Mouse (Mus musculus): ENCODE data around the gene Limk1. TPM values are rescaled to one million over a fixed set of nuclear protein-coding genes. Genes with fewer than 3 reads are reported as not detected.
"Not testable (repeated sequence)": the region's sequence is repeated elsewhere in the genome, so short reads cannot be mapped to it uniquely, and the experiment has no call there.

Limk1 gene
- polyA plus RNA-seq, 1 experiment from 2014 or later: 7.1 TPM

DNA sequence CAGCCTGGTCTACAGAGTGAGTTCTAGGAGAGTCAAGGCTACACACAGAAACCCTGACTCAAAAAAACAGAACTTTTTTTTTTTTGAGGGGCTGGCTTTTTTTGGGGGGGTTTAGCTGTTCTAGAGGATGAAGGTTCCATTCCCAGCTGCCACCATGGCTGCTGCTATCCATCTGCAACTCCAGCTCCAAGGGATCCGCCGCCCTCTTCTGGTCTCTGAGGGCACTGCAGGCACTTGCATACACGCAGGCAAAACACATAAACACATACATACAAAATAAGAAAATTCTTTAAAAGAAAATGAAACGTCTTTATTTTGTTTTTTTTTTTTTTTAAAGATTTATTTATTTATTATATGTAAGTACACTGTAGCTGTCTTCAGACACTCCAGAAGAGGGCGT is 37.5 kb downstream of the Limk1 start:
- no peaks in the 10 kb centered on the region for H3K36me3 ChIP-seq (ENCODE audit: control insufficient read depth, insufficient read depth, low read length)
- no peak overlapping the region for H3K4me2 ChIP-seq (replicated peaks; ENCODE audit: low read depth, low read length)
- H3K9ac ChIP-seq (replicated peaks; ENCODE audit: low read depth, low read length): no peak overlapping the region
- WGBS: 46% methylated on average over 4 of the region's 5 CpGs
- H3K27ac ChIP-seq (ENCODE audit: low read length): no peak overlapping the region
- no peaks in the 10 kb centered on the region for H3K27me3 ChIP-seq (ENCODE audit: control insufficient read depth, insufficient read depth, low read length)
- H3K4me1 ChIP-seq (ENCODE audit: control insufficient read depth, insufficient read depth, low read length): no peaks in the 10 kb centered on the region
- no peak for ATAC-seq (ENCODE audit: insufficient number of reproducible peaks, insufficient read depth, low FRiP score, low read depth)
- H3K4me3 ChIP-seq (ENCODE audit: low read depth, low read length): no peak overlapping the region
- no peaks in the 10 kb centered on the region for H3K9me3 ChIP-seq (ENCODE audit: control insufficient read depth, low read depth, low read length)

DNA sequence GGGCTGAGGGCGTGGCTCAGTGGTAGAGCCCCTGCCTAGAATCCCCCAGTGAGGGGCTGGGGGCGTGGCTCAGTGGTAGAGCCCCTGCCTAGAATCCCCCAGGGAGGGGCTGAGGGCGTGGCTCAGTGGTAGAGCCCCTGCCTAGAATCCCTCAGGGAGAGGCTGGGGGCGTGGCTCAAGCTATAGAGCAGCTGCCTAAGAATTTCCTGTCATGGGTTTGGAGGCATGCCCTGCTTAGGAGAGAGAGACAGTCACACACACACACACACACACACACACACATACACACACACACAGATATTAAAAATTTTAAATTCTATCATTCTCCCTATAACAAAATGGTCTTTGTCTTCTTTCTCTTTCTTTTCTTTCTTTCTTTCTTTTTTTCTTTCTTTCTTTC is 39.4 kb downstream of the Limk1 start:
- H3K9ac ChIP-seq (replicated peaks; ENCODE audit: low read depth, low read length); H3K36me3 ChIP-seq (ENCODE audit: control insufficient read depth, insufficient read depth, low read length): not testable (repeated sequence)
- WGBS: 80% methylated on average over 3 of the region's 4 CpGs

DNA sequence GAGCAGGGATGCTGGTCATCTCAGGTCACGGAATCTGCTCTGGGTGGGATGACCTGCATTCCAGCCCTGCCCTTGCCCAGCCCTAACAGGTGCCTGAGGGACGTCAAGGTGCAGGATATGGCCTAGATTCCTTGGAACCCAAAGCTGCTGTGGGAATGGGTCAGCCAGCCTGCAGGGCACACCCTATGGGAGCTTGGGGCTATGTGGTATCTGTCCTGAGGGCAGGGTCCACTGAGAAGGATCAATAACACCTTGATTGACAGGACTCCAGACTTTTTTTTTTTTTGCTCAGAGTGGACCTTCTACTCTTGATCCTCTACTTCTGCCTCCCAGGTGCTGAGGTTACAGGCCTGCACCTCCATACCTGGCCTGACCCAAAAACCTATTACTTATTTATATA is 41.0 kb downstream of the Limk1 start:
- H3K4me3 ChIP-seq (ENCODE audit: low read depth, low read length): no peak overlapping the region
- H3K9ac ChIP-seq (replicated peaks; ENCODE audit: low read depth, low read length): no peak overlapping the region
- WGBS: 52% methylated on average over 2 of the region's 2 CpGs
- H3K9me3 ChIP-seq (ENCODE audit: control insufficient read depth, low read depth, low read length): no peaks in the 10 kb centered on the region
- no peaks in the 10 kb centered on the region; the same call in 1 of the 2 replicates for H3K4me1 ChIP-seq (ENCODE audit: control insufficient read depth, insufficient read depth, low read length)
- H3K36me3 ChIP-seq (ENCODE audit: control insufficient read depth, insufficient read depth, low read length): no peaks in the 10 kb centered on the region
- no peak for ATAC-seq (ENCODE audit: insufficient number of reproducible peaks, insufficient read depth, low FRiP score, low read depth)
- no peaks in the 10 kb centered on the region for H3K27me3 ChIP-seq (ENCODE audit: control insufficient read depth, insufficient read depth, low read length)
- no peak overlapping the region for H3K4me2 ChIP-seq (replicated peaks; ENCODE audit: low read depth, low read length)
- H3K27ac ChIP-seq (ENCODE audit: low read length): no peak overlapping the region

More for the DNA sequence above, 39.4 kb downstream of the Limk1 start:
- not testable (repeated sequence) for ATAC-seq (ENCODE audit: insufficient number of reproducible peaks, insufficient read depth, low FRiP score, low read depth); H3K27ac ChIP-seq (ENCODE audit: low read length); H3K4me1 ChIP-seq (ENCODE audit: control insufficient read depth, insufficient read depth, low read length); H3K27me3 ChIP-seq (ENCODE audit: control insufficient read depth, insufficient read depth, low read length); H3K9me3 ChIP-seq (ENCODE audit: control insufficient read depth, low read depth, low read length); H3K4me2 ChIP-seq (replicated peaks; ENCODE audit: low read depth, low read length); H3K4me3 ChIP-seq (ENCODE audit: low read depth, low read length)

DNA sequence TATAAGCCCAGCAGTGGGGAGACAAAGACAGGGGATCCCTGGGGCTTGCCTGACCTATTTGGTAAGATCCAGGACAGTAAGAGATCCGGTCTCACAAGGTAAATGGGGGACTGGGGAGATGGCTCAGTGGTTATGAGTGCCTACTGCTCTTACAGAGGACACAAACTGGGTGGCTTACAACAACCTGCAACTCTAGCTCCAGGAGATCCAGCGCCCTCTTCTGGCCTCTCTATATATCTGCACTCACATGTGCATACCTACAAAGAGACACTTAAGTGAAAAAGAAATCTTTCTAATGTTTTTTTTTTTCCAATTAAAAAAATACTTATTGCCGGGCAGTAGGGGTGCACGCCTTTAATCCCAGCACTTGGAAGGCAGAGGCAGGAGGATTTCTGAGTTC is 41.9 kb downstream of the Limk1 start:
- no peaks in the 10 kb centered on the region for H3K9me3 ChIP-seq (ENCODE audit: control insufficient read depth, low read depth, low read length)
- WGBS: 70% methylated on average over 4 of the region's 4 CpGs
- no peaks in the 10 kb centered on the region for H3K36me3 ChIP-seq (ENCODE audit: control insufficient read depth, insufficient read depth, low read length)
- no peak overlapping the region for H3K4me2 ChIP-seq (replicated peaks; ENCODE audit: low read depth, low read length)
- no peak overlapping the region for H3K4me3 ChIP-seq (ENCODE audit: low read depth, low read length)
- ATAC-seq (ENCODE audit: insufficient number of reproducible peaks, insufficient read depth, low FRiP score, low read depth): no peak
- H3K27ac ChIP-seq (ENCODE audit: low read length): no peak overlapping the region
- no peak overlapping the region for H3K9ac ChIP-seq (replicated peaks; ENCODE audit: low read depth, low read length)
- no peaks in the 10 kb centered on the region for H3K27me3 ChIP-seq (ENCODE audit: control insufficient read depth, insufficient read depth, low read length)
- H3K4me1 ChIP-seq (ENCODE audit: control insufficient read depth, insufficient read depth, low read length): no peaks in the 10 kb centered on the region; the same call in 1 of the 2 replicates

DNA sequence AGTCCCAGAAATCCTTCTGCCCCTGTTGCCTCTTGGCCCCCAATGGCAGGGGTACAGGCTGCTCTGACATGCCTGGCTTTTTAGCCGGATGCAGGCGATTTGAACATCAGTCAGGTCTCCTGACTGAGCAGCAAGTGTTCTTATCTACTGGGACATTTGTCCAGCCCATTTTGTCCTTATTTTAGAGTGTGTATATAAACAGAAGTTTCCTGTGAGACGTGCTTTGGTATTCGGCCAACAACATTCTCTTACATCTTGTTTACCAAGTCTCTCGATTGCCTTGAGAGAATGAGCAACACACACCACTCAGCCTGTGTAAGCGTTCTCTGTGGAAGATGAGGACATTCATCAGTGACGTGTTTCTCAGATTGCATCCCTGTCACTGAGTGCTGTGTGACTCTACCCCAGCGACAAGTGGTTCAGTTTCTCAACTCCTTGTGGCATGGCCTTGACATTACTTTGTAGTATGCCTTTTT is 43.7 kb downstream of the Limk1 start:
- H3K36me3 ChIP-seq (ENCODE audit: control insufficient read depth, insufficient read depth, low read length): no peaks in the 10 kb centered on the region
- no peak for ATAC-seq (ENCODE audit: insufficient number of reproducible peaks, insufficient read depth, low FRiP score, low read depth)
- no peaks in the 10 kb centered on the region for H3K27me3 ChIP-seq (ENCODE audit: control insufficient read depth, insufficient read depth, low read length)
- 29% methylated on average over 8 of the region's 8 CpGs for WGBS
- no peak overlapping the region for H3K4me3 ChIP-seq (ENCODE audit: low read depth, low read length)
- H3K9ac ChIP-seq (replicated peaks; ENCODE audit: low read depth, low read length): no peak overlapping the region
- H3K4me1 ChIP-seq (ENCODE audit: control insufficient read depth, insufficient read depth, low read length): no peaks in the 10 kb centered on the region; the same call in 1 of the 2 replicates
- no peaks in the 10 kb centered on the region for H3K9me3 ChIP-seq (ENCODE audit: control insufficient read depth, low read depth, low read length)
- H3K27ac ChIP-seq (ENCODE audit: low read length): no peak overlapping the region
- H3K4me2 ChIP-seq (replicated peaks; ENCODE audit: low read depth, low read length): no peak overlapping the region

DNA sequence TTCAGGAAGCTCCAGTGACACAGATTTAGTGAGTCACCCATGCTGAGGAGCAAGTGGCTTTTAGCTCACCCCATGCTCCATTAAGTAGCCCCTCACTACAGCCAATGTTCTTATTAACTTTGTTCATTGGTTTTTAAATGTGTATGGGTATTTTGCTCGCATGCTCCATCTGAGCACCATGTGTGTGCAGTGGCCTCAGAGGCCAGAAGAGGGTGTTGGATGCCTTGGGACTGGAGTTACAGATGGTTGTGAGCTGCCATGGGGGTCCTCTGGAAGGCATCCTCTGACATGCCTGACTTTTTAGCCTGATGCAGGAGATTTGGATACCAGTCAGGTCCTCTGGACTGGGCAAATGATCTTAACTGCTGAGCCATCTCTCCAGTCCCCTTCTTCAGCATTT is 44.3 kb downstream of the Limk1 start:
- no peak for ATAC-seq (ENCODE audit: insufficient number of reproducible peaks, insufficient read depth, low FRiP score, low read depth)
- no peaks in the 10 kb centered on the region; the same call in 1 of the 2 replicates for H3K4me1 ChIP-seq (ENCODE audit: control insufficient read depth, insufficient read depth, low read length)
- H3K9me3 ChIP-seq (ENCODE audit: control insufficient read depth, low read depth, low read length): no peaks in the 10 kb centered on the region
- H3K27ac ChIP-seq (ENCODE audit: low read length): no peak overlapping the region
- no peak overlapping the region for H3K4me2 ChIP-seq (replicated peaks; ENCODE audit: low read depth, low read length)
- WGBS: 79% methylated on average over 1 of the region's 1 CpGs
- no peaks in the 10 kb centered on the region for H3K36me3 ChIP-seq (ENCODE audit: control insufficient read depth, insufficient read depth, low read length)
- no peak overlapping the region for H3K9ac ChIP-seq (replicated peaks; ENCODE audit: low read depth, low read length)
- no peak overlapping the region for H3K4me3 ChIP-seq (ENCODE audit: low read depth, low read length)
- H3K27me3 ChIP-seq (ENCODE audit: control insufficient read depth, insufficient read depth, low read length): no peaks in the 10 kb centered on the region

DNA sequence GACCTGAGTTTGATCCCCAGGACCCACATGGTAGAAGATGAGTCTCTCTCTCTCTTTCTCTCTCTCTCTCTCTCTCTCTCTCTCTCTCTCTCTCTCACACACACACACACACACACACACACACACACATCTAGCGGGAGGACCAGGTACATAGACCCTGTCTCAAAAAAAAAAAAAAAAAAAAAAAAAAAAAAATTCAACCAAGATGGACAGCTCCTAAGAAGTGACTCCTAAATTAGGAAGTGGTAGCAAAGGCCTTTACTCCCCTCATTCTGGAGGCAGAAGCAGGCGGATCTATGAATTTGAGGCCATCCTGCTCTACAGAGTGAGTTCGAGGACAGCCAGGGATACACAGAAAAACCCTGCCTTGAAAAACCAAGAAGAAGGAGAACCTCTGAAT is 48.0 kb downstream of the Limk1 start:
- Histone ChIP-seq H3K9ac (replicated peaks; ENCODE audit: low read depth, low read length) (no peak overlapping the region), H3K4me1 (ENCODE audit: control insufficient read depth, insufficient read depth, low read length) (peaks cover 7% of the 10 kb centered on the region; the same call in 1 of the 2 replicates), H3K36me3 (ENCODE audit: control insufficient read depth, insufficient read depth, low read length) (peaks cover 9% of the 10 kb centered on the region), H3K4me2 (replicated peaks; ENCODE audit: low read depth, low read length) (no peak overlapping the region), H3K4me3 (ENCODE audit: low read depth, low read length) (no peak overlapping the region), H3K27me3 (ENCODE audit: control insufficient read depth, insufficient read depth, low read length) (no peaks in the 10 kb centered on the region), H3K9me3 (ENCODE audit: control insufficient read depth, low read depth, low read length) (no peaks in the 10 kb centered on the region), H3K27ac (ENCODE audit: low read length) (no peak overlapping the region)
- 82% methylated on average over 3 of the region's 3 CpGs for WGBS
- no peak for ATAC-seq (ENCODE audit: insufficient number of reproducible peaks, insufficient read depth, low FRiP score, low read depth)

DNA sequence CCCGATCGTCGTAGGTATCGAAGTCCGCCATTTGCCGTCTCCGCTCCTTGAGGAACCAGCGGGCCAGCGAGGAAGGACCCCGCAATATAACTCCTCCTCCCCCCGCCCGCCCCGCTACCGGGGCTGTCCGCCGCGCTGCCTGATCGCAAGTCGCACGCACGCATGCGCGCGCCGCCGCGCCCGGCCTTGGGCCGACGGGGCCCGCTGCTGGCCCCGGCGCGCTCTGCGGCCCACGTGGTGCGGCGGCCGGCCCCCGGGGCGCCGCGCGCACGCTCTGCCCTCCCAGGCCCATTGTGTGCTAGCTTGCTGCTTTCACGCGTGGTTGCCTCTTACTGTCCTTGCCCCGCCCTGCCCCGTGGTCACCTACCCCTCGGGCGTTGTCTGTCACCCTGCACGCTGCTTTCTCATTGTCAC is 49.1 kb downstream of the Limk1 start, which contains the start of gene Eif4h:
Gene Eif4h, minus strand, starts transcription at position 222 of the 414 bp plus-strand sequence.
- peak within 1 kb of the TSS; percentile 100 for H3K4me3 ChIP-seq (ENCODE audit: low read depth, low read length)
- no peaks in the 10 kb centered on the region for H3K27me3 ChIP-seq (ENCODE audit: control insufficient read depth, insufficient read depth, low read length)
- peaks cover 18% of the 10 kb centered on the region for H3K36me3 ChIP-seq (ENCODE audit: control insufficient read depth, insufficient read depth, low read length)
- ATAC-seq (ENCODE audit: insufficient number of reproducible peaks, insufficient read depth, low FRiP score, low read depth): peak; percentile 94
- under 1% methylated on average over 50 of the region's 52 CpGs for WGBS
- H3K4me2 ChIP-seq (replicated peaks; ENCODE audit: low read depth, low read length): peak within 1 kb of the TSS; percentile 76
- H3K9ac ChIP-seq (replicated peaks; ENCODE audit: low read depth, low read length): peak within 1 kb of the TSS; percentile 100
- no peaks in the 10 kb centered on the region for H3K9me3 ChIP-seq (ENCODE audit: control insufficient read depth, low read depth, low read length)
- peaks cover 7% of the 10 kb centered on the region; the same call in 1 of the 2 replicates for H3K4me1 ChIP-seq (ENCODE audit: control insufficient read depth, insufficient read depth, low read length)
- peak within 1 kb of the TSS; percentile 95 for H3K27ac ChIP-seq (ENCODE audit: low read length)
